Mouse (Mus musculus): ENCODE data around the gene Cacna1i. TPM values are rescaled to one million over a fixed set of nuclear protein-coding genes. Genes with fewer than 3 reads are reported as not detected.

Cacna1i gene
- polyA plus RNA-seq (2012; rRNA removed; ENCODE audit: low replicate concordance): 0.44 and 1.1 TPM in 2 replicates

GRCm38 (mm10) chr15:80286851-80287415 is at the start of gene Cacna1i:
Gene Cacna1i (plus strand): TSS chr15:80287238.

DNA sequence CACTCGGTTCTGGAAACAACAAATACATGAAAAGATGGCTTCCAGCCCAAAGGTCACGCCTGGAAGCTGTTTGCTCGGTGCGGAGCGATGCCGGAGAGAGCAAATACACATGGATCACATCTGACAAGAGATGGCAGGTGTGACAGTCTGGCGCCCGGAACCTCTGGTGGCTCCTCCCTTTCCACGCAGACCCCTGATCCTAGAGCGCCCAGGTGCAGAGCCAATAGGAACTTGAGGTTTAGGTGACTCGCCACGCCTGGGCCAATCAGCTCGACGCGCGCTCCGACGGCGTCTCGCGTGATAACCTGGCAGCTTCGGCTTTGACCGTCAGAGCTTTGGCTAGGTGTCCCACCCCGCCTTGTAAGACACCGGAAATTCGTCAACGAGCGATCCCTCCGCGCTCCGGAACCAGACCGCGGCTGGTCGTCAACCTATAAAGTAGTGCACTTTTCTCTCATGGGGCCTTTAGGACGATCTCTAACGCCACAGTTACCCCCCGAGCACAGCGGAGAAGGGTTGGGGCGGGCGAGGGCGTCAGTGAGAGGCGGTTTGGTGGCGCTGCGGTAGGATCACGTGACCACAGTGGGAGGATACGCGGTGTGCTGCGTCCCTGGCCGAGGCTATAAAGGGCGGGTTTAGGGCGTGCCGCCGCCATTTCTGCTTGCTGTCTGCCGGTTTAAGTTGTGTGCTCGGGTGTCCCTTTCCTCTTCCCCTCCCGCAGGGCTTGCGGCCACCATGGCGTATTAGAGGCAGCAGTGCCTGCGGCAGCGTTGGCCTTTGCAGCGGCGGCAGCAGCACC is 32.0 kb upstream of the Cacna1i start, which contains the start of gene Atf4:
Gene Atf4, plus strand, starts transcription at position 338 of the 799 bp plus-strand sequence.

GRCm38 (mm10) chr15:80263610-80264575 is 23.1 kb upstream of the Cacna1i start, which contains the start of gene Rps19bp1:
Gene Rps19bp1 (minus strand): TSS chr15:80264315.

Other genes starting within 250 kb of the Cacna1i start
- gene Syngr1, start 195.9 kb upstream of the Cacna1i start, polyA plus RNA-seq (2012; rRNA removed; ENCODE audit: low replicate concordance): 18.1 and 34.1 TPM in 2 replicates
- 194 and 479 TPM in 2 replicates for gene Rpl3, start 195.4 kb upstream of the Cacna1i start, polyA plus RNA-seq (2012; rRNA removed; ENCODE audit: low replicate concordance)
- gene Tab1, start 154.1 kb upstream of the Cacna1i start, polyA plus RNA-seq (2012; rRNA removed; ENCODE audit: low replicate concordance): 28.2 and 31.6 TPM in 2 replicates
- gene Mgat3, start 113.5 kb upstream of the Cacna1i start, polyA plus RNA-seq (2012; rRNA removed; ENCODE audit: low replicate concordance): 31.4 and 48.1 TPM in 2 replicates
- gene Mief1, start 53.2 kb upstream of the Cacna1i start, polyA plus RNA-seq (2012; rRNA removed; ENCODE audit: low replicate concordance): 11.9 and 12.6 TPM in 2 replicates
- not detected in 2 replicates for gene AC140267.1, start 51.4 kb upstream of the Cacna1i start, polyA plus RNA-seq (2012; rRNA removed; ENCODE audit: low replicate concordance)
- gene Atf4, start 32.1 kb upstream of the Cacna1i start, polyA plus RNA-seq (2012; rRNA removed; ENCODE audit: low replicate concordance): 123 and 151 TPM in 2 replicates
- gene Rps19bp1, start 22.9 kb upstream of the Cacna1i start, polyA plus RNA-seq (2012; rRNA removed; ENCODE audit: low replicate concordance): 16.1 and 24.4 TPM in 2 replicates